Mouse (Mus musculus): ENCODE measurements around the gene Scimp. TPM values are rescaled to one million over a fixed set of nuclear protein-coding genes. Genes with fewer than 3 reads are reported as not detected.

Scimp gene
- 0.10 TPM in 1 of 2 replicates, not detected in the other for polyA plus RNA-seq (2012; rRNA removed)

DNA sequence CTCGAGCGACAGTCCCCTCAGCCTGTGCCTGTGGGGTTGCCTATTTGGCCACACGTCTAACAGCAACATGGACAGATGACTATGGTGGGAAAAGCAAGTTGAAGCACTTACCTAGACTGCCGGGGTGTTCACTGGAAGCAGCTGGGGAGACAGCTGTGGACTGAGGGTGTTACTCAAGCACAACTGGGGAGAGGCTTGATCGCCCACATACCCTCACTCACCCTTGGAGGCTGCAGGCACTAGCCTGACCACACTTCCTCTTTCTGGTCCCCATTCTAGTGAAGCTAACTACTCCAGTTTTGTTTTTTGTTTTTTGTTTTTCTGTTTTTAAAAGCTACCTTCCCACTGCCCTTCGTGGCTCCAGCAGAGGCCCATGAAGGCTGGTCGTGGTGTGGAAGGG is at the start of gene Scimp:
Gene Scimp (minus strand): TSS at position 222 of the 400 bp plus-strand sequence.
- H3K27ac ChIP-seq (ENCODE audit: insufficient read depth, low read length) = no peak within 1 kb of the TSS
- H3K4me1 ChIP-seq (ENCODE audit: control insufficient read depth, insufficient read depth, low read length) = peaks cover 2% of the 10 kb centered on the region; the same call in 1 of the 2 replicates
- H3K27me3 ChIP-seq (ENCODE audit: control insufficient read depth, insufficient read depth, low read length) = no peaks in the 10 kb centered on the region
- no peak for DNase-seq
- no peak within 1 kb of the TSS for H3K4me3 ChIP-seq (replicated peaks; ENCODE audit: insufficient read depth, low read depth, low read length)
- TF ChIP-seq POLR2A (IDR thresholded peaks at IDR 0.05; ENCODE audit: borderline replicate concordance, insufficient read depth, low read length) = no peak
- no peak for TF ChIP-seq CTCF (IDR thresholded peaks at IDR 0.05; ENCODE audit: borderline replicate concordance, insufficient read depth, low read depth, low read length)
- WGBS = 56% methylated on average over 7 of the region's 7 CpGs

DNA sequence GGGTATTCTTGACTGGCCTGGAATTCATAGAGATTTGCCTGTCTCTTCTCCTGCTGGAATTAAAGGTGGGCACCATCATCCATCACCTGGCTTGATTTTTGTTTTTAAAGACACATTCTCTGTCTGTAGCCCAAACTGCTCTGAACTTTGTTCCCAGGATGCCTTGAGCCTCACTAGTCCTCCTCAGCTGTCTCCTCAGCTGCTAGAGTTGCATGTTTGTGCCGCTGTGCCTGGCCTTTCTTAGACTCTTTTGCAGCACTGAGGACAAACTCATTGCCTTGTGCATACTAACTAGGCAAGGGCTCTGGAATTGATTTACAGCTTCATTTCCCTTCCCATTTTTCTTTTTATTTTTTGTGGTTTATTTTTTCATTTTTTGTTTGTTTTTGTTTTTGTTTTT is 48.0 kb upstream of the Scimp start:
- Histone ChIP-seq H3K4me1 (ENCODE audit: control insufficient read depth, insufficient read depth, low read length) (no peaks in the 10 kb centered on the region; the same call in none of the 2 replicates), H3K4me3 (replicated peaks; ENCODE audit: insufficient read depth, low read depth, low read length) (no peak overlapping the region), H3K27ac (ENCODE audit: insufficient read depth, low read length) (no peak overlapping the region), H3K27me3 (ENCODE audit: control insufficient read depth, insufficient read depth, low read length) (no peaks in the 10 kb centered on the region)
- WGBS = 86% methylated on average over 1 of the region's 1 CpGs
- TF ChIP-seq CTCF (IDR thresholded peaks at IDR 0.05; ENCODE audit: borderline replicate concordance, insufficient read depth, low read depth, low read length) = no peak
- DNase-seq = no peak

DNA sequence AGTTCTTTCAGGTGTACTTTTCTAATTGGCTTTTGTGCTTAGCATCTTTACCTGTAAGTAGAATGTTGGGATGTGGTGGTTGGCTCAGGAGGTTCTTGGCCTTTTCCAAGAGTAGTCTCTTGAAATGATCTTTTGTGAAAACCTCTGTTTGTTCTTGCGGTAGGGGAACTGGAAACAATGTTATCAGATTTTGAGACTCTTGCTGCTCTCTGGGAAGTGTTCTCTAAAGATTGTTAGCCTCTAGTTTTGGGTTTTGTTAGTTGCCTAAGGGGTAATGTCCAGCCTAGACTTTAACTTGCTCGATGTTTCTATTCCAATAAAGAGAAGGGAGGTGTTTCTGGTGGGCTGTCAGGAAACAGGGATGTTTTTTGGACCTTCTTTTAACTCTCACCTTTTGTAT is 33.6 kb upstream of the Scimp start:
- TF ChIP-seq POLR2A (IDR thresholded peaks at IDR 0.05; ENCODE audit: borderline replicate concordance, insufficient read depth, low read length) = no peak
- no peak for TF ChIP-seq CTCF (IDR thresholded peaks at IDR 0.05; ENCODE audit: borderline replicate concordance, insufficient read depth, low read depth, low read length)
- Histone ChIP-seq H3K27me3 (ENCODE audit: control insufficient read depth, insufficient read depth, low read length) (no peaks in the 10 kb centered on the region), H3K27ac (ENCODE audit: insufficient read depth, low read length) (no peak overlapping the region), H3K4me3 (replicated peaks; ENCODE audit: insufficient read depth, low read depth, low read length) (no peak overlapping the region), H3K4me1 (ENCODE audit: control insufficient read depth, insufficient read depth, low read length) (peaks cover 9% of the 10 kb centered on the region)
- WGBS = 56% methylated on average over 2 of the region's 2 CpGs
- DNase-seq = no peak

DNA sequence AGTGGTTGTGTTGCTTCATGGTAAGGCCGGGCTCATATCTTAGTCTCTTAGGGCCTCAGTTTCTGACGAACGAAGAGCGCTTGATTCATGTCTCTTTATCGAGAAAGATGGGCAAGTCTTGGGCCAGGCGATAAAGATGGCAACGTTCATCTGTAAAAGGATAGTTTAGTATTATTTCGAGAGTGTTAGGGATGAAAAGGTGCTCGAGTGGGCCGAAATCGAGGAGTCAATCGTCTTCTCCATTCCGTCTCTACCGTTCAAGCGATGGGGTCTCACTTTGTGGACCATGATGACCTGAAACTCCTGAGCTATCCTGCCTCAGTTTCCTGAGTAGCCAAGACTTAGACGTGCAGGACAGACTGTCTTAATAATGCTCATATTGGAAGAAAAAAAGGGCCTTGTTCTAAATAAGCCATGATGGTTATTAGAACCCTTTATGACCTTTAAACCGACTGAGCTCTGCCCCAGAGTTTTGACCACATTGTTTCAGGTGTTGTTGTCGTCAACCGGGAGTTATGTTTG is 33.1 kb upstream of the Scimp start:
- TF ChIP-seq CTCF (IDR thresholded peaks at IDR 0.05; ENCODE audit: borderline replicate concordance, insufficient read depth, low read depth, low read length) (no peak), POLR2A (IDR thresholded peaks at IDR 0.05; ENCODE audit: borderline replicate concordance, insufficient read depth, low read length) (no peak)
- no peak overlapping the region for H3K27ac ChIP-seq (ENCODE audit: insufficient read depth, low read length)
- H3K4me3 ChIP-seq (replicated peaks; ENCODE audit: insufficient read depth, low read depth, low read length) = peak overlapping the region; percentile 73
- no peaks in the 10 kb centered on the region for H3K27me3 ChIP-seq (ENCODE audit: control insufficient read depth, insufficient read depth, low read length)
- H3K4me1 ChIP-seq (ENCODE audit: control insufficient read depth, insufficient read depth, low read length) = peaks cover 9% of the 10 kb centered on the region
- 5% methylated on average over 19 of the region's 19 CpGs for WGBS
- DNase-seq = no peak

DNA sequence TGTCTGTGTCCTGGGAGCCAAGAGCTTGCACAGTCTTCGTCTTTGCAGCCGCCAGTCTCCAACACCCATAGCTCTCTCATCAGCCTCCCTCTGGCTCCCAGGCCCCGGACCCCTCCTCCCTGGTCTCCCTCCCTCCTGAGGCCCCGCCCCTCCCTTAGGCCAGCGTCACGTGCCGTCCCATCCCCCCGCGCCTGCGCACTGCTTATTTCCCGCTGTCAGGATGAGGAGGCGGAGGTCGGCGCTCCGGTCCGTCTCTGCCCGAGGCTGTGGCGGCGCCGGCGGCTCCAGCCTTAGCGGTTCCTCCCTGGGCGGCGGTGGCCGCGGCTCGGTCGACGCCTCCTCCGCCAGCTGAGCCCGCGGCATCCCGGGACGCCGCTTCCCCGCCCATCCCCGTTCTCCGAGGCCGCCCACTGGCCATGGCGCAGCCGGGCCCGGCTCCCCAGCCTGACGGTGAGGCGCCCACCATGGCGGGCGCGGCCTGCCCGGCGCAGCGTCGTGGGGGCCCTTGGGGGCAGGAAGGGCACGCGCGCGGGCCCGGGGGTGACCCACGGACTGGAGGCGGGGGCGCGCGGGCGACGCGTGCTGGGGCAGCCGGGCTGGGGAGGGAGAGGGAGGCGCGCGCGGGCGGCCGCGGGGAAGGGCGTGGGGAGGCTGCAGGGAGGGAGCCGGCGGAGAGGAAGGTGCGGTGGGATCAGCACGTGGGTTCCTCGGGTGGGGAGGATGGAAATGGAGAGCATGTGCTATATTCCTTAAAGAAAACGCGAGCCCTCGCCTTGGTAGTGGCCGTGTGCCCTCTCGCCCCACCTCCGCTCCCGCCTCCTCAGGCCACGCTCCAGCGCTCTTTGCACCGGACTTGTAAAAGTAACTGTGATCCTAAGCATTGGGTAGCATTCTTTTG is 32.4 kb upstream of the Scimp start, which contains the start of gene Rabep1:
Gene Rabep1 (plus strand): TSS at position 220 of the 898 bp plus-strand sequence.
- Histone ChIP-seq H3K4me1 (ENCODE audit: control insufficient read depth, insufficient read depth, low read length) (peaks cover 9% of the 10 kb centered on the region), H3K27ac (ENCODE audit: insufficient read depth, low read length) (peak within 1 kb of the TSS; percentile 41; the same call in 1 of the 2 replicates), H3K27me3 (ENCODE audit: control insufficient read depth, insufficient read depth, low read length) (no peaks in the 10 kb centered on the region), H3K4me3 (replicated peaks; ENCODE audit: insufficient read depth, low read depth, low read length) (peak within 1 kb of the TSS; percentile 73)
- TF ChIP-seq CTCF (IDR thresholded peaks at IDR 0.05; ENCODE audit: borderline replicate concordance, insufficient read depth, low read depth, low read length) (no peak), POLR2A (IDR thresholded peaks at IDR 0.05; ENCODE audit: borderline replicate concordance, insufficient read depth, low read length) (peak; percentile 90)
- under 1% methylated on average over 85 of the region's 88 CpGs for WGBS
- peak; percentile 95 for DNase-seq

DNA sequence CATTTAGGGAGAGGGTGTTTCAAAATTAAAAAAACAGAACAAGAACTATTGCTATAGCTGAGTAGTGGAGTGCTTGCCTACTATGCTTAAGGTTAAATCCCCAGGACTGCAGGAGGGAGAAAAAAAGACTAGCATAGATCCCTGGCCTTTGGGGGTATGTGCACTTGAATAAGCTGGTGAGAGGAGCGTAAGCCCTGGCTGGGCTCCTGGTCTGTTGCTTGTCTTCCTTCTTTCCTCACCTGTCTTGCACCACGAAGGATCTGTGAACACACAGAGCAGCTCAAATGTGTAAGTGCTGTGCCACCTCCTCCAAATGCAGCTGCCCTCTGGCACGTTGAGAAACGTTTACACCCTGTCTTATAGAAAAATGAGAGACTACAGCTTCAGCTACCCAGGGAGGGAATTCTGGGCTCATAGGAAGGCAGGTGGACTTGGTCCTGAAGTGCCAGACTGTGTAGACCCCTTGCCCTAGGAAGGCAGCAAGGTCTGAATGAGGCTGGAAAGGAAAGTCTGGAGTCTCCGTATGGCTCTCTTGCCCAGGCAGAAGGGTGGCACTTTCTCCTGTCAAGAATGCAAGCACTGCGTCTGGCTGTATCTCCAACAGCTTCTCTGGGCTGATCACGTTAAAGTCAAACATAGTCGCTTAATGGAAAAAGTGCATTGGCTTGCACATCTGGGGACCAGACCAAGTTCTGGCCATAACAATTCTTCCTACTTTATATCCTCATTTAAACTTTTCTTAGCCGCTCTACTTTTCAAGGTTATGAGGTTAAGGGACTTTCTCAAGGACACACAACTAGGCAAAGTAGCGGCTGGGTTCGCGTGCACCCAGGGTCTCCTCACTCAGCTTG is 31.5 kb upstream of the Scimp start:
- H3K27ac ChIP-seq (ENCODE audit: insufficient read depth, low read length) = no peak overlapping the region; the same call in 1 of the 2 replicates
- peaks cover 9% of the 10 kb centered on the region for H3K4me1 ChIP-seq (ENCODE audit: control insufficient read depth, insufficient read depth, low read length)
- 19% methylated on average over 12 of the region's 12 CpGs for WGBS
- no peaks in the 10 kb centered on the region for H3K27me3 ChIP-seq (ENCODE audit: control insufficient read depth, insufficient read depth, low read length)
- peak overlapping the region; percentile 73 for H3K4me3 ChIP-seq (replicated peaks; ENCODE audit: insufficient read depth, low read depth, low read length)
- TF ChIP-seq POLR2A (IDR thresholded peaks at IDR 0.05; ENCODE audit: borderline replicate concordance, insufficient read depth, low read length) = no peak
- no peak for TF ChIP-seq CTCF (IDR thresholded peaks at IDR 0.05; ENCODE audit: borderline replicate concordance, insufficient read depth, low read depth, low read length)
- peak; percentile 23 to 29 for DNase-seq

DNA sequence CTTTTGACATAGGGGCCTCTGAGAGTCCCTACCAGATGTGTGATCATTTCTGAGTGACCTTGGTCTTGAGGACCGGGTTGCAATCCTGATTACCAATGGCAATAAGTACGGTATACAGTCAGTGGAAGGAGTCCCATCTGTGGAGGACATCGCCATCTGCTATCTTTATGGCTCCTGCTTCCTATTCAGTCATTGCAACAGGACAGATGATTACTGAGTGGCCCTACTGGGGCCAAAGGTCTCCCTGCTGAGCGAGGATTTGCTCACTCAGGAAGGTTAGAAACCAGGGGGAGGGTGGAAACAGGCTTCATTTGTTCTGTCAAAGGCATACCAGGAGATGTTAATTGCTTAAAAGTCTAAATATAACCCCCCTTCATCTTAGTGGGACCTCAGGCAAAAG is 30.6 kb upstream of the Scimp start:
- no peak for DNase-seq
- H3K27ac ChIP-seq (ENCODE audit: insufficient read depth, low read length) = no peak overlapping the region
- WGBS = 41% methylated on average over 4 of the region's 4 CpGs
- no peaks in the 10 kb centered on the region for H3K27me3 ChIP-seq (ENCODE audit: control insufficient read depth, insufficient read depth, low read length)
- no peak overlapping the region for H3K4me3 ChIP-seq (replicated peaks; ENCODE audit: insufficient read depth, low read depth, low read length)
- no peak for TF ChIP-seq CTCF (IDR thresholded peaks at IDR 0.05; ENCODE audit: borderline replicate concordance, insufficient read depth, low read depth, low read length)
- TF ChIP-seq POLR2A (IDR thresholded peaks at IDR 0.05; ENCODE audit: borderline replicate concordance, insufficient read depth, low read length) = no peak
- peaks cover 9% of the 10 kb centered on the region for H3K4me1 ChIP-seq (ENCODE audit: control insufficient read depth, insufficient read depth, low read length)

All from cerebellum, adult 2 months (tissue).